8 mouse cellular contexts compared by ENCODE assay signal in the genomic region with DNA sequence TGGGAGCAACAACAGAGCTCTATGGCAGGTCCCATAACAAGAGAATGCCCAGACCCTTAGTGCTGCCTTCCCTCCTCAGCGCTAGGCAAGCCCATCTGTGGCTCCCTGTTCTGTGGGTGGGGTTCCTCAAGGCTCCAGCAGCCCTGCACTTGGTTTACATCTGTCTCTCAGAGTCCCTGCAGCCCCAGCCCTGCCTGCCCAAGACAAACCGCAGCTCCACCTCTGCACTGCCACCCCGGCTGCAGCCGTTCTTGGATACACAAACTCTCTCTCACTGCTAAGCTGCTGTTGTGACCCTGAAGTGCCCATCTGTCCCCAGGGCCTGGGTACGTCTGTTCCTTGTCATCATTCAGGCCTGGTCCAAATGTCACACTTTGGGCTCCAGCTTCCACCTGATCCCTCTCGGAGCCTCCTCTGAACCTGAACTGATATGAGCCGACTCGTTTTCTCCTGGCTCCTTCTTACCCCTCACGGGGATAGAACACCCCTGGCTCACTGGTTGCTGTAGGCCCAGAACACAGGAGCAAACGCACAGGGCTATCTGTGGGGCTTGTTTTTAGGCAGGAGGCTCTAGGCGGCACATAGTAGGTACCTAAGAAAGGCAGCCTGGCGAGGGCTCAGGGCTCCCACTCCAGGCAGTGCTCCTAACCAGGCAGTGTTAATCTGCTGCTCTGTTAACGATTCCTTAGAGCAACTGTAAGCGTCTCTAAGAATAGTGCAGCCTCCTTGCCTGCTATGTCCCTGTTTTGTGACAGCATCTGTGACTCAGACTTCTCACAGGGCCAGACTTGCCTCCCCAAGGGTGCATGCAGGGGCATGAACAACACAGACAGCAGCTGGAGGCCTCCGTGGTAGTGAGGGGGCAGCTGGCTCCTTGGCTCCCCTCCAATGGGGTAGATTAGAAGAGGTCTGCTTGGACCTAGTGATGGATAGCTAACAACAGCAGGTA. TPM values are rescaled to one million over a fixed set of nuclear protein-coding genes. Genes with fewer than 3 reads are reported as not detected.
DNase-seq lines count a peak whose midpoint lies in the region; ATAC-seq and TF ChIP-seq lines count a peak whose summit lies in the region.

No protein-coding gene starts in this region.

- H3K27ac ChIP-seq in neural tube, embryonic 11.5 days (ENCODE audit: low read depth, low read length) = peak overlapping the region; percentile 62
- H3K27ac ChIP-seq in liver, embryonic 14.5 days = no peak overlapping the region
- peak overlapping the region; percentile 76 for H3K27ac ChIP-seq in stomach, embryonic 14.5 days (ENCODE audit: low read length)

- 41% methylated on average over 15 of the region's 15 CpGs for WGBS in neural tube, embryonic 11.5 days
- WGBS in liver, embryonic 14.5 days (ENCODE audit: insufficient replicate concordance) = 34% methylated on average over 15 of the region's 15 CpGs
- 33% methylated on average over 15 of the region's 15 CpGs for WGBS in stomach, embryonic 14.5 days

- TF ChIP-seq EP300 in liver, embryonic 14.5 days (IDR thresholded peaks at IDR 0.05; ENCODE audit: low read depth) = no peak

- peaks cover 30% of the 10 kb centered on the region for H3K4me1 ChIP-seq in neural tube, embryonic 11.5 days (ENCODE audit: control insufficient read depth, insufficient read depth, low read length)
- peaks cover 0 to 12% of the 10 kb centered on the region in 2 experiments; a peak in 2 of 4 replicates for H3K4me1 ChIP-seq in liver, embryonic 14.5 days (replicated peaks; ENCODE audit: control insufficient read depth in 2 of 2, insufficient read depth in 2 of 2, low read length in 1 of 2)
- peaks cover 37% of the 10 kb centered on the region for H3K4me1 ChIP-seq in stomach, embryonic 14.5 days (ENCODE audit: control insufficient read depth, insufficient read depth, low read length)

- no peaks in the 10 kb centered on the region for H3K27me3 ChIP-seq in neural tube, embryonic 11.5 days (ENCODE audit: control insufficient read depth, insufficient read depth, low read length)
- no peaks in the 10 kb centered on the region for H3K27me3 ChIP-seq in liver, embryonic 14.5 days (ENCODE audit: control insufficient read depth, insufficient read depth, low read length)
- H3K27me3 ChIP-seq in stomach, embryonic 14.5 days (ENCODE audit: control insufficient read depth, insufficient read depth, low read length) = no peaks in the 10 kb centered on the region

- no peaks in the 10 kb centered on the region for H3K9me3 ChIP-seq in neural tube, embryonic 11.5 days (ENCODE audit: control insufficient read depth, low read length)
- H3K9me3 ChIP-seq in liver, embryonic 14.5 days (ENCODE audit: control insufficient read depth, low read length) = no peaks in the 10 kb centered on the region
- no peaks in the 10 kb centered on the region for H3K9me3 ChIP-seq in stomach, embryonic 14.5 days (ENCODE audit: control insufficient read depth, low read depth, low read length)

- DNase-seq in adrenal gland, adult 2 months = peak; percentile 62
- DNase-seq in adrenal gland, postnatal 25 days = no peak
- DNase-seq in neural tube, embryonic 11.5 days (ENCODE audit: low spot score) = no peak
- DNase-seq in neural tube, embryonic 10.5 days (ENCODE audit: extremely low spot score, low spot score) = no peak
- no peak for DNase-seq in liver, embryonic 14.5 days (ENCODE audit: low read depth in 3 of 3, low spot score in 3 of 3)
- no peak for DNase-seq in kidney, postnatal 36 days

- TF ChIP-seq CTCF in liver, embryonic 14.5 days (IDR thresholded peaks at IDR 0.05; ENCODE audit: low read depth) = no peak

- no peak overlapping the region for H3K4me2 ChIP-seq in neural tube, embryonic 11.5 days (ENCODE audit: low read depth)
- H3K4me2 ChIP-seq in liver, embryonic 14.5 days (ENCODE audit: low read depth) = no peak overlapping the region
- no peak overlapping the region for H3K4me2 ChIP-seq in stomach, embryonic 14.5 days (replicated peaks; ENCODE audit: low read depth, low read length)

- H3K9ac ChIP-seq in neural tube, embryonic 11.5 days (ENCODE audit: low read length) = no peak overlapping the region
- no peak overlapping the region for H3K9ac ChIP-seq in liver, embryonic 14.5 days (replicated peaks)
- no peak overlapping the region for H3K9ac ChIP-seq in stomach, embryonic 14.5 days (replicated peaks; ENCODE audit: low read depth, low read length)

- no peak overlapping the region for H3K4me3 ChIP-seq in neural tube, embryonic 11.5 days (ENCODE audit: low read depth, low read length)
- no peak overlapping the region for H3K4me3 ChIP-seq in liver, embryonic 14.5 days (ENCODE audit: insufficient read depth in 1 of 2, low read depth in 2 of 2, low read length in 2 of 2)
- H3K4me3 ChIP-seq in stomach, embryonic 14.5 days (ENCODE audit: low read depth, low read length) = no peak overlapping the region

- ATAC-seq in neural tube, embryonic 11.5 days (ENCODE audit: insufficient read depth, low FRiP score, low TSS enrichment) = no peak; the same call in 1 of the 2 replicates
- ATAC-seq in hematopoietic stem cell, adult 5-6 weeks (replicated peaks in 1 of 2; ENCODE audit: insufficient read depth in 1 of 2, low FRiP score in 2 of 2, low TSS enrichment in 1 of 2, low read depth in 1 of 2, poor library complexity in 2 of 2, severe bottlenecking in 2 of 2) = peak; percentile 44 to 51
- ATAC-seq in liver, embryonic 14.5 days (ENCODE audit: insufficient read depth) = peak; percentile 71
- peak; percentile 51; the same call in 1 of the 2 replicates for ATAC-seq in stomach, embryonic 14.5 days (ENCODE audit: insufficient number of reproducible peaks, insufficient read depth, low FRiP score, low read depth)

- H3K36me3 ChIP-seq in neural tube, embryonic 11.5 days (ENCODE audit: control insufficient read depth, insufficient read depth, low read length) = no peaks in the 10 kb centered on the region
- H3K36me3 ChIP-seq in liver, embryonic 14.5 days (replicated peaks; ENCODE audit: control insufficient read depth, insufficient read depth, low read depth) = no peaks in the 10 kb centered on the region
- no peaks in the 10 kb centered on the region for H3K36me3 ChIP-seq in stomach, embryonic 14.5 days (ENCODE audit: control insufficient read depth, insufficient read depth, low read length)

RNA-seq across cellular contexts. Expression of a gene that starts 50.0 kb away (rescaled TPM):
- 10 to 100 TPM; 40.0 to 56.3 TPM for total RNA-seq in adrenal gland, adult 2 months (2021)
- 18.8 and 28.8 TPM in 2 replicates for polyA plus RNA-seq in adrenal gland, adult 2 months (2012; rRNA removed)
- total RNA-seq in adrenal gland, postnatal 25 days (2021) = 56.9 and 86.5 TPM in 2 replicates
- polyA plus RNA-seq in neural tube, embryonic 11.5 days (2014; fragmentation: Nextera tagmentation; extraction: Ambion mirVana) = 84.7 and 88.9 TPM in 2 replicates
- 81.3 and 90.1 TPM in 2 replicates for total RNA-seq in hematopoietic stem cell, adult 5-6 weeks (2017)
- polyA plus RNA-seq in liver, embryonic 14.5 days (2012; rRNA removed) = 34.4 and 50.6 TPM in 2 replicates
- polyA plus RNA-seq in liver, embryonic 14.5 days (2014; fragmentation: Nextera tagmentation; extraction: Ambion mirVana) = 52.2 and 56.5 TPM in 2 replicates
- polyA plus RNA-seq in stomach, embryonic 14.5 days (2014; fragmentation: Nextera tagmentation; extraction: Ambion mirVana) = 92.6 and 99.1 TPM in 2 replicates

RNA-seq across cellular contexts. Expression of a gene that starts 53.8 kb away (rescaled TPM):
- 10 to 100 TPM; 28.9 to 49.2 TPM for total RNA-seq in adrenal gland, adult 2 months (2021)
- 177 and 230 TPM in 2 replicates for polyA plus RNA-seq in adrenal gland, adult 2 months (2012; rRNA removed)
- total RNA-seq in adrenal gland, postnatal 25 days (2021) = 44.7 and 55.0 TPM in 2 replicates
- 17.4 and 18.0 TPM in 2 replicates for polyA plus RNA-seq in neural tube, embryonic 11.5 days (2014; fragmentation: Nextera tagmentation; extraction: Ambion mirVana)
- 7.9 and 13.8 TPM in 2 replicates for total RNA-seq in hematopoietic stem cell, adult 5-6 weeks (2017)
- 10.0 and 12.5 TPM in 2 replicates for polyA plus RNA-seq in liver, embryonic 14.5 days (2012; rRNA removed)
- polyA plus RNA-seq in liver, embryonic 14.5 days (2014; fragmentation: Nextera tagmentation; extraction: Ambion mirVana) = 10.1 and 10.9 TPM in 2 replicates
- 14.5 and 16.8 TPM in 2 replicates for polyA plus RNA-seq in stomach, embryonic 14.5 days (2014; fragmentation: Nextera tagmentation; extraction: Ambion mirVana)
